Mouse (Mus musculus) E14TG2a.4 (cell line): ENCODE results near the gene Depdc7.

Source experiments
- H3K27me3 ChIP-seq: 2 replicates; pipeline ENCODE4 v1.6.1; 2014; ENCODE audit warnings: low read length, control low read depth; ENCODE audit not compliant: insufficient read depth
- H3K36me3 ChIP-seq: 2 replicates; pipeline ENCODE4 v1.6.1; 2014; ENCODE audit warnings: low read length, control low read depth; ENCODE audit not compliant: insufficient read depth
- H3K4me1 ChIP-seq: replicated peaks from 2 replicates; pipeline ENCODE4 v1.6.1; 2014; ENCODE audit warnings: low read depth, low read length, control low read depth
- H3K4me3 ChIP-seq: replicated peaks from 2 replicates; pipeline ENCODE4 v1.5.1; 2014; ENCODE audit warnings: mild to moderate bottlenecking, low read length
- H3K9me3 ChIP-seq: 2 replicates; pipeline ENCODE4 v1.6.1; 2014; ENCODE audit warnings: low read length, control low read depth
- CTCF ChIP-seq: conservative IDR thresholded peaks from 2 replicates; pipeline ENCODE4 v1.5.1; 2014; ENCODE audit warnings: low read length
- NANOG ChIP-seq: IDR thresholded peaks from 2 replicates; pipeline ENCODE4 v1.6.1; 2014; ENCODE audit warnings: borderline replicate concordance, low read length, mixed read lengths
- POU5F1 ChIP-seq: IDR thresholded peaks from 2 replicates; pipeline ENCODE4 v1.6.1; 2014; ENCODE audit warnings: low read length, borderline replicate concordance

The Depdc7 gene

GRCm38 (mm10) chr2:104710670-104711370 is 31.9 kb downstream of the Depdc7 start:
- H3K27me3 ChIP-seq: peaks cover 18% of the 10 kb centered on the region
- no peaks in the 10 kb centered on the region for H3K36me3 ChIP-seq

GRCm38 (mm10) chr2:104709786-104710337 is 32.8 kb downstream of the Depdc7 start:
- Histone ChIP-seq H3K4me3 (no peak overlapping the region), H3K36me3 (0 out of 2 replicates have a peak, but pooled peaks cover 3% of the 10 kb centered on the region), H3K27me3 (peaks cover 18% of the 10 kb centered on the region), H3K9me3 (no peaks in the 10 kb centered on the region), H3K4me1 (peaks cover 36% of the 10 kb centered on the region)
- TF ChIP-seq POU5F1: no peak
- no peak for TF ChIP-seq NANOG
- no peak for TF ChIP-seq CTCF

More at GRCm38 (mm10) chr2:104710670-104711370, 31.9 kb downstream of the Depdc7 start:
- TF ChIP-seq NANOG (no peak), POU5F1 (no peak), CTCF (no peak)
- H3K4me1 ChIP-seq: peaks cover 36% of the 10 kb centered on the region
- H3K4me3 ChIP-seq: no peak overlapping the region
- no peaks in the 10 kb centered on the region for H3K9me3 ChIP-seq

GRCm38 (mm10) chr2:104704355-104704754 is 38.3 kb downstream of the Depdc7 start:
- TF ChIP-seq POU5F1 (no peak), NANOG (no peak), CTCF (no peak)

GRCm38 (mm10) chr2:104703158-104703557 is 39.5 kb downstream of the Depdc7 start:
- TF ChIP-seq NANOG (peak; percentile 57; the same call in 1 of the 2 replicates), POU5F1 (no peak)
- Histone ChIP-seq H3K4me3 (no peak overlapping the region), H3K27me3 (no peaks in the 10 kb centered on the region), H3K9me3 (no peaks in the 10 kb centered on the region), H3K4me1 (peaks cover 25% of the 10 kb centered on the region), H3K36me3 (0 out of 2 replicates have a peak, but pooled peaks cover 3% of the 10 kb centered on the region)

More at GRCm38 (mm10) chr2:104704355-104704754, 38.3 kb downstream of the Depdc7 start:
- Histone ChIP-seq H3K4me3 (no peak overlapping the region), H3K27me3 (no peaks in the 10 kb centered on the region), H3K36me3 (0 out of 2 replicates have a peak, but pooled peaks cover 3% of the 10 kb centered on the region), H3K9me3 (no peaks in the 10 kb centered on the region), H3K4me1 (peaks cover 30% of the 10 kb centered on the region)

GRCm38 (mm10) chr2:104699659-104700058 is 43.0 kb downstream of the Depdc7 start:
- TF ChIP-seq NANOG: no peak
- no peak for TF ChIP-seq CTCF
- TF ChIP-seq POU5F1: no peak
- H3K4me3 ChIP-seq: no peak overlapping the region
- H3K9me3 ChIP-seq: no peaks in the 10 kb centered on the region
- H3K4me1 ChIP-seq: peaks cover 20% of the 10 kb centered on the region
- H3K27me3 ChIP-seq: no peaks in the 10 kb centered on the region
- no peaks in the 10 kb centered on the region for H3K36me3 ChIP-seq

GRCm38 (mm10) chr2:104692551-104692950 is 50.1 kb downstream of the Depdc7 start:
- Histone ChIP-seq H3K27me3 (no peaks in the 10 kb centered on the region), H3K9me3 (no peaks in the 10 kb centered on the region), H3K36me3 (no peaks in the 10 kb centered on the region), H3K4me3 (no peak overlapping the region), H3K4me1 (peaks cover 3% of the 10 kb centered on the region; the same call in 1 of the 2 replicates)
- TF ChIP-seq NANOG (no peak), POU5F1 (no peak), CTCF (no peak)

GRCm38 (mm10) chr2:104690720-104691119 is 52.0 kb downstream of the Depdc7 start:
- no peaks in the 10 kb centered on the region for H3K9me3 ChIP-seq
- H3K4me3 ChIP-seq: no peak overlapping the region
- H3K36me3 ChIP-seq: no peaks in the 10 kb centered on the region
- TF ChIP-seq POU5F1: no peak
- no peak for TF ChIP-seq CTCF
- TF ChIP-seq NANOG: no peak
- H3K27me3 ChIP-seq: no peaks in the 10 kb centered on the region
- peaks cover 4% of the 10 kb centered on the region; the same call in 1 of the 2 replicates for H3K4me1 ChIP-seq

GRCm38 (mm10) chr2:104688724-104689123 is 54.0 kb downstream of the Depdc7 start:
- Histone ChIP-seq H3K36me3 (no peaks in the 10 kb centered on the region), H3K4me3 (no peak overlapping the region), H3K4me1 (peaks cover 16% of the 10 kb centered on the region), H3K27me3 (peaks cover 9% of the 10 kb centered on the region), H3K9me3 (no peaks in the 10 kb centered on the region)
- TF ChIP-seq CTCF (no peak), NANOG (no peak), POU5F1 (no peak)

- Histone ChIP-seq H3K4me3 (no peak overlapping the region), H3K9me3 (no peaks in the 10 kb centered on the region), H3K4me1 (peaks cover 16% of the 10 kb centered on the region), H3K36me3 (no peaks in the 10 kb centered on the region), H3K27me3 (peaks cover 12% of the 10 kb centered on the region)
- TF ChIP-seq CTCF: no peak
- no peak for TF ChIP-seq POU5F1
- TF ChIP-seq NANOG: no peak
These were observed 54.4 kb downstream of the Depdc7 start for GRCm38 (mm10) chr2:104688321-104688720.
